ENCODE assay signal across 13 mouse cellular contexts in the genomic region with DNA sequence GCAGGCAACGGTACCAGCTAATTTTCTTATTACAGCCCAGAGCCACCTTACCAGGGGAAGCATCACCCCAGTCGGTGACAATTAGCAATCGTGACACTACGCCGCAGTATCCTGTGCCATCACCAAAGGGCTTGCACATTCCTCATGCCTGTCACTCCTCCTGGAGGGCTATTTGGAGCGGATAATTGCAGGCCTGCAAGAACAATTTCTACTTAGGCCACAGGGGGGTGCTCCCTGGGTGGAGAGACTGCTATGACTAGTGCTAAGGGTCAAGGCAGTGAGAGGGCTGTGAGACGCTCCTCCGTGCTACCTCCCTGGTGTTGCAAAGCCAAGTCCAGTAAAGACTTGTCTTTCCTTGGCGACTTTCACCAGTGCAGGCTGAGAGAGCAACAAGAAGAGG. TPM values are rescaled to one million over a fixed set of nuclear protein-coding genes. Genes with fewer than 3 reads are reported as not detected.
A peak's percentile ranks its signal among the peaks of the same experiment; 100 is the strongest.
DNase-seq lines count a peak whose midpoint lies in the region; ATAC-seq and TF ChIP-seq lines count a peak whose summit lies in the region.
"Had no signal": no experiment of that assay in that cellular context is flagged by ENCODE, and none has a peak within 500 bp of the region (broad histone marks: within the 10 kb centered on the region; RNA-seq: fewer than 3 reads in every experiment).

No protein-coding gene starts in this region.

- H3K27ac ChIP-seq in midbrain, embryonic 16.5 days (ENCODE audit: low read length) = no peak overlapping the region
- no peak overlapping the region for H3K27ac ChIP-seq in midbrain, embryonic 13.5 days
- H3K27ac ChIP-seq in stomach, postnatal 0 days (replicated peaks) = no peak overlapping the region
- H3K27ac ChIP-seq: embryonic facial prominence, embryonic 15.5 days; neural tube, embryonic 13.5 days had no signal

- peak; percentile 42 for TF ChIP-seq CTCF in stomach, postnatal 0 days (IDR thresholded peaks at IDR 0.05; ENCODE audit: low read depth)

- no peaks in the 10 kb centered on the region for H3K36me3 ChIP-seq in midbrain, embryonic 16.5 days (ENCODE audit: control insufficient read depth, insufficient read depth, low read length)
- no peaks in the 10 kb centered on the region for H3K36me3 ChIP-seq in midbrain, embryonic 13.5 days
- no peaks in the 10 kb centered on the region for H3K36me3 ChIP-seq in stomach, postnatal 0 days (ENCODE audit: control insufficient read depth, insufficient read depth, low read length)
- H3K36me3 ChIP-seq: embryonic facial prominence, embryonic 15.5 days; neural tube, embryonic 13.5 days had no signal

- H3K27me3 ChIP-seq in midbrain, embryonic 16.5 days (ENCODE audit: control insufficient read depth, insufficient read depth, low read depth, low read length) = no peaks in the 10 kb centered on the region
- no peaks in the 10 kb centered on the region for H3K27me3 ChIP-seq in midbrain, embryonic 13.5 days
- H3K27me3 ChIP-seq in stomach, postnatal 0 days (ENCODE audit: control insufficient read depth, insufficient read depth, low read length) = no peaks in the 10 kb centered on the region
- H3K27me3 ChIP-seq: neural tube, embryonic 13.5 days had no signal

- H3K4me2 ChIP-seq in midbrain, embryonic 16.5 days (ENCODE audit: low read length) = no peak overlapping the region
- H3K4me2 ChIP-seq in midbrain, embryonic 13.5 days (replicated peaks) = no peak overlapping the region
- H3K4me2 ChIP-seq in stomach, postnatal 0 days (replicated peaks; ENCODE audit: low read depth) = no peak overlapping the region
- H3K4me2 ChIP-seq: embryonic facial prominence, embryonic 15.5 days; neural tube, embryonic 13.5 days had no signal

- ATAC-seq in midbrain, embryonic 16.5 days = 0 out of 2 replicates have a peak, but pooled peaks have one; percentile 42
- ATAC-seq in midbrain, embryonic 13.5 days = no peak
- ATAC-seq in stomach, postnatal 0 days (ENCODE audit: low FRiP score, low TSS enrichment) = no peak

- H3K9me3 ChIP-seq in midbrain, embryonic 16.5 days (replicated peaks; ENCODE audit: control insufficient read depth, low read length, poor library complexity, severe bottlenecking) = no peaks in the 10 kb centered on the region
- no peaks in the 10 kb centered on the region for H3K9me3 ChIP-seq in midbrain, embryonic 13.5 days
- H3K9me3 ChIP-seq in stomach, postnatal 0 days (ENCODE audit: control insufficient read depth, low read length) = no peaks in the 10 kb centered on the region
- H3K9me3 ChIP-seq: embryonic facial prominence, embryonic 15.5 days; neural tube, embryonic 13.5 days had no signal

- H3K4me1 ChIP-seq in midbrain, embryonic 16.5 days (ENCODE audit: control insufficient read depth, insufficient read depth, low read length) = no peaks in the 10 kb centered on the region
- peaks cover 3% of the 10 kb centered on the region; the same call in 1 of the 2 replicates for H3K4me1 ChIP-seq in midbrain, embryonic 13.5 days (replicated peaks)
- H3K4me1 ChIP-seq in stomach, postnatal 0 days (replicated peaks; ENCODE audit: control insufficient read depth, insufficient read depth) = no peaks in the 10 kb centered on the region
- H3K4me1 ChIP-seq: embryonic facial prominence, embryonic 15.5 days had no signal

- TF ChIP-seq EP300 in stomach, postnatal 0 days (optimal IDR thresholded peaks at IDR 0.05) = no peak

- 52% methylated on average over 9 of the region's 9 CpGs for WGBS in midbrain, embryonic 16.5 days
- 66% methylated on average over 9 of the region's 9 CpGs for WGBS in midbrain, embryonic 13.5 days
- 53% methylated on average over 9 of the region's 9 CpGs for WGBS in stomach, postnatal 0 days

- no peak overlapping the region for H3K9ac ChIP-seq in midbrain, embryonic 16.5 days (ENCODE audit: low read depth, low read length)
- no peak overlapping the region for H3K9ac ChIP-seq in midbrain, embryonic 13.5 days (replicated peaks)
- H3K9ac ChIP-seq in stomach, postnatal 0 days (ENCODE audit: low read length) = no peak overlapping the region
- H3K9ac ChIP-seq: embryonic facial prominence, embryonic 15.5 days; neural tube, embryonic 13.5 days had no signal

- peak; percentile 20 to 33 for DNase-seq in adrenal gland, postnatal 36 days
- no peak for DNase-seq in adrenal gland, postnatal 4 days (ENCODE audit: low spot score in 2 of 2)
- peak; percentile 38 for DNase-seq in embryo, embryonic 11 days
- DNase-seq in stomach, postnatal 0 days (ENCODE audit: low spot score) = no peak
- DNase-seq in frontal cortex, postnatal 36 days (ENCODE audit: low spot score in 2 of 2) = no peak
- no peak for DNase-seq in thymus, postnatal 25 days
- DNase-seq: kidney, adult 18-20 months; left cerebral cortex, postnatal 4 days had no signal

- H3K4me3 ChIP-seq in midbrain, embryonic 16.5 days (ENCODE audit: low read depth, low read length) = no peak overlapping the region
- no peak overlapping the region for H3K4me3 ChIP-seq in midbrain, embryonic 13.5 days (replicated peaks)
- no peak overlapping the region for H3K4me3 ChIP-seq in stomach, postnatal 0 days (ENCODE audit: low read depth, low read length)
- H3K4me3 ChIP-seq: embryonic facial prominence, embryonic 15.5 days; neural tube, embryonic 13.5 days had no signal

RNA-seq across cellular contexts. Expression of a gene that starts 16.1 kb away (rescaled TPM):
- total RNA-seq in adrenal gland, postnatal 36 days (2021) = under 1 TPM; 0.13 to 0.33 TPM
- under 1 TPM; 0.31 to 0.45 TPM for total RNA-seq in adrenal gland, postnatal 4 days (2021)
- polyA plus RNA-seq in midbrain, embryonic 16.5 days (2015; fragmentation: Nextera tagmentation; extraction: Ambion mirVana) = 7.8 and 8.8 TPM in 2 replicates
- polyA plus RNA-seq in midbrain, embryonic 13.5 days (2015; fragmentation: Nextera tagmentation; extraction: Ambion mirVana) = 1.2 and 1.4 TPM in 2 replicates
- polyA plus RNA-seq in stomach, postnatal 0 days (2015; fragmentation: Nextera tagmentation; extraction: Ambion mirVana) = 0.13 and 0.19 TPM in 2 replicates

RNA-seq across cellular contexts. Expression of a gene that starts 57.7 kb away (rescaled TPM):
- total RNA-seq in adrenal gland, postnatal 36 days (2021) = not detected
- 1 to 10 TPM in 1 of 2 experiments, not detected in 1; 5.6 TPM for total RNA-seq in adrenal gland, postnatal 4 days (2021)
- 1.8 and 3.5 TPM in 2 replicates for polyA plus RNA-seq in midbrain, embryonic 16.5 days (2015; fragmentation: Nextera tagmentation; extraction: Ambion mirVana)
- 5.2 TPM in 2 replicates for polyA plus RNA-seq in midbrain, embryonic 13.5 days (2015; fragmentation: Nextera tagmentation; extraction: Ambion mirVana)
- 4.2 and 5.8 TPM in 2 replicates for polyA plus RNA-seq in stomach, postnatal 0 days (2015; fragmentation: Nextera tagmentation; extraction: Ambion mirVana)
- total RNA-seq: heart, adult 18-20 months; left cerebral cortex, postnatal 4 days had no signal

Comparison
In these comparisons a context has a peak if more than half of its experiments do, and no peak if none do; other contexts are left out.
1. DNase-seq: peak in adrenal gland, postnatal 36 days (2 of 2) and embryo, embryonic 11 days (single experiment); none in adrenal gland, postnatal 4 days (0 of 2), stomach, postnatal 0 days (single experiment), frontal cortex, postnatal 36 days (0 of 2) and thymus, postnatal 25 days (single experiment).